Mouse (Mus musculus) adrenal gland, postnatal 10 days (tissue): Measurements from ENCODE around the gene Tbx21. TPM values are rescaled to one million over a fixed set of nuclear protein-coding genes. Genes with fewer than 3 reads are reported as not detected.

Experiments
- DNase-seq: peaks from one replicate; pipeline ENCODE4 v3.0.0; 2021; ENCODE audit warnings: mixed read lengths
- total RNA-seq, 2 experiments: library from RNA; stranded (reverse); gene quantifications; 2 replicates each; pipeline ENCODE4 v1.2.3; 2021

The Tbx21 gene
- total RNA-seq, 2 experiments from 2014 or later = 0.21 to 0.64 TPM

DNA sequence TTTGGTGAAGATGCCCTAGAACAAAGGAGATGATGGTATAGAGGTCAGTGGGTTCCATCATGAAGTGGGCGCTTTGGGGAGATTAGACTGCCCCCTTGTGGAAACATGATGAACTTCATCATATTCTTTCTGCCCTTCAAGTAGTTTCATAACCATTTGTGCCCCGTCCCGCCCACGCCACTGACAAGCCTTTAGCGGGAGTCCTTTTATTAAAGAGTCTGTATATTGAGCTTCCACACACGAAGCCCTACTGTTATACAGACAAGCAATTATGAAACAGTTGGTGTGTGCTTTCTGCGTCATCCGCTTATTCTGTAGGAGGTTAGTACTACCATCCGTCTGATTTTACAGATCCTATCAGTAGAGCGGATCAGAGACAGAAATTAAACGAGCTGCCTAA is 32.2 kb downstream of the Tbx21 start:
- peak; percentile 61 for DNase-seq

- no peak for DNase-seq
Measured at GRCm38 (mm10) chr11:97080291-97080690, 34.8 kb downstream of the Tbx21 start.

GRCm38 (mm10) chr11:97078751-97079150 is 36.4 kb downstream of the Tbx21 start:
- peak; percentile 42 for DNase-seq

DNA sequence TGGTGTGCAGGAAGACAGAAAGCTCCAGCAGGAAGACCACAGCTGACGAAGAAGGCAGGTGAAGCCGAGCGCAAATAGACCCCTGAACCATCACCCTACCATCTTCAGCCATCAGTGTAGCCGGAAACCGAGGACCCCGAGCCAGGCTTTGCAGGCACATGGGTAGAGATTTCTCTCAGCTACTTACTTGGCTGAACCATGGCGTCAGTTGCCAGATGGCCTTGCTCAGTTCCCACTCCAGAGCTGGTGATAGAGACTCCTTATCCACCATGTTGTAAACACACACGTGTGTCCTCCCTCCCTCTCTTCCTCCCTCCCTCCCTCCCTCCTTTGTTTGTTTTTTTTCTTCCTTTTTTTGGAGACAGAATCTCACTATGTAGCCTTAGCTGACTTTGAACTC is 40.9 kb downstream of the Tbx21 start:
- no peak for DNase-seq

DNA sequence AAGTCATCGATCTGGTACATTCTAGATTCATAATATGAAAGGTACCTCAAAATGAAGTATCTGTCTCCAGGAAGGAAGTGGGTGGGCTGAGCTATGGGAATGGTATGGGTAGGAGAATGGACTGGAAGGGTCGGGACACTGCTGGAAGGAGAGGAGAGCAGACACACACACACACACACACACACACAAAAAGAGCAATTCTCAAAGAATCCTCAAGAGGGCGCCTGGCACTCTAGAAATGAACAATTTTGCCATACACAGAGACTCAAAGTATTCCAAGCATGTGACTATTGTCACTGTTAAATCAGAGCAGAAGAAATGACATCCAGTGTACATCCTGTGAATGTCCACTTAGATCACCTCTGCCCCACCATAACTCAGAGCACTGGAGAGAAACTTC is 42.6 kb downstream of the Tbx21 start:
- peak; percentile 55 for DNase-seq

DNA sequence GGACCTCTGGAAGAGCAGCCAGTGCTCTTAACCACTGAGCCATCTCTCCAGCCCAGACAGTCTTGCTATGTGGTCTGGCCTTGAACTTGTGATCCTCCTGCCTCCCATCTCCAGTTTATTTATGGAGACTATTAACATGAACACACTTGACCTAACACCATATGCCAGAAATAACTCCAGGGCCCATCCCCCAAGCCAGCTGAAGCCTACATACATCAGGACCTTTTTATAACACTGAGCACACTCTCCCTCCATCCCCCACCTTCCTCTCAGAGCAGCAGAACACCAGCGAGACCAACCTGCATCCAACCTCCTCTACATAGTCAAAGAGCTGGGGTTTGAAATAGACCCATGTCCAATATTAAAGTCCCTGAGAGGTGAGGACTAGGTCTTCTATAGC is 44.0 kb downstream of the Tbx21 start:
- no peak for DNase-seq

- no peak for DNase-seq
Measured at GRCm38 (mm10) chr11:97069770-97070169, 45.4 kb downstream of the Tbx21 start.

DNA sequence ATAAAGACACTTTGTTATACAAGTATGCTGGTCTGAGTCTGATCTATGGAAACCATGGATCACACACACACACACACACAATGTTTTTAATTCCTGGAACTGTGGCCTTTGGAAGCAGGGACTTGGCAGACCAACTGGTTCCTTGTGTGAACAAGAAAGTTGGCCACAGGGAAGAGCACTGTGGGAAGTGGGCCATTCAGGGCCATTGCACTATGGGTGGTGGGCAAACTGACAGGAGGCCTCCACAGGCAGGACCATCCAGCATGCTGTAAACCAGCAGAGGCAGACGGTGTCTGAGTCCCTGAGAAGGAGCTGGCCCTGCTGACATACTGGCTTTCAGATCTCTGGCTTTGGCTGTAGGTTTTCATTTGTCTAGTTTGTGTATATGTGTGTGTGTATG is 45.8 kb downstream of the Tbx21 start:
- no peak for DNase-seq

GRCm38 (mm10) chr11:97066656-97067360 is 48.3 kb downstream of the Tbx21 start:
- no peak for DNase-seq

- no peak for DNase-seq
Measured at GRCm38 (mm10) chr11:97065538-97066295, 49.4 kb downstream of the Tbx21 start.

GRCm38 (mm10) chr11:97063921-97064295 is 51.2 kb downstream of the Tbx21 start:
- no peak for DNase-seq

DNA sequence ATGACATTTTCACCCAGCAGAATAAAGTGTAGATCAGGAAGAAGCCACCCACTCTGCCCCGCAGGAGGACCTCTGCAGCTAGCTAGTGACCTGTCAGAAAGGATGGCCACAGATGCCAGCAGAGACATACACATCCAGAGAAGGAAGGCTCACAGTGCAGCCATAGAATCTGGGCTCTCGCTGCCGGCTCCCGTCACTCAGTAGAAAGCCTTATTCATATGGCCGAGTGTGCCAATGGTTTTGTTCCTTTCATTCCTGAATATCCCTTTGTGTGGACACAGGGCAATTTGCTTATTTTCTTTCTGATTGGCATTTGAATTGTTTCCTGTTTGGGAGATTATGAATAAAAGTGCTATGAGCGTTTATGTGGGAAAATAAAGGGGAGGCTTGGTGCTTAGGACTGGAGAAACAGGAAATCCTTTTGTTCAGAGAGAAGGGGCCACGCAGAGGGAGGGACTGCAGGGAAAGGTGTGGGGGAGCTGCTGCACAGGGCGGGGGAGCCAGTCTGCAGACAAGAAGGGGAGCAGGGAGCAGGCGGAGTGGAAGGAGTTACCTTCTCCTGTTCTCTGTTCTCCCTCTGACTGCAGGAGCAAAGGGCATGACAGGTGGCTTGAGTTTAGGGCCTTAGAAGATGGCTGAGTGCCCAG is 51.7 kb downstream of the Tbx21 start:
- DNase-seq = no peak

DNA sequence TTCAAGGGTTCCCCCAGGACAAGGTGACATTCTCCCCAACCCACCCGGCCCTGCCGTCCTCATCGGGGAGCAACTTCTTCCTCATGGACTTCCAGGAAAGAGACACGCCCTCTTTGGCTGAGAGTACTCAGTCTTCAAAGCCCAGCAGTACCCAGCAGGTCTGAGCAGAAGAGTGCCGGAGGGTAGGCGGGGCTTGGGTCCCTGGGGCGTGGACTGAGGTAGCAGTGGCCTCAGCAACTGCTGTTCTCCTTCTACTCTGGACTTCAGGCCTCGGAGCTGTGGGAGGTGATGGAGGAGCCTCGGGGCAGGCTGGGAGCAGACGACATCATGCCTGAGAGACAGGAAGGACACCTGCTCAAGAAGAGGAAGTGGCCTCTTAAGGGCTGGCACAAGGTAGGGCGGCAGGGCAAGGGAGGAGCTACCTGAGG is 62.9 kb downstream of the Tbx21 start:
- DNase-seq = peak; percentile 65

- peak; percentile 35 for DNase-seq
Measured at GRCm38 (mm10) chr11:97050944-97051586, 64.1 kb downstream of the Tbx21 start.

- peak; percentile 85 for DNase-seq
Measured at GRCm38 (mm10) chr11:97050216-97050943, 64.8 kb downstream of the Tbx21 start, which contains the start of gene Osbpl7. TSS of gene Osbpl7 (plus strand) at chr11:97050628.

DNA sequence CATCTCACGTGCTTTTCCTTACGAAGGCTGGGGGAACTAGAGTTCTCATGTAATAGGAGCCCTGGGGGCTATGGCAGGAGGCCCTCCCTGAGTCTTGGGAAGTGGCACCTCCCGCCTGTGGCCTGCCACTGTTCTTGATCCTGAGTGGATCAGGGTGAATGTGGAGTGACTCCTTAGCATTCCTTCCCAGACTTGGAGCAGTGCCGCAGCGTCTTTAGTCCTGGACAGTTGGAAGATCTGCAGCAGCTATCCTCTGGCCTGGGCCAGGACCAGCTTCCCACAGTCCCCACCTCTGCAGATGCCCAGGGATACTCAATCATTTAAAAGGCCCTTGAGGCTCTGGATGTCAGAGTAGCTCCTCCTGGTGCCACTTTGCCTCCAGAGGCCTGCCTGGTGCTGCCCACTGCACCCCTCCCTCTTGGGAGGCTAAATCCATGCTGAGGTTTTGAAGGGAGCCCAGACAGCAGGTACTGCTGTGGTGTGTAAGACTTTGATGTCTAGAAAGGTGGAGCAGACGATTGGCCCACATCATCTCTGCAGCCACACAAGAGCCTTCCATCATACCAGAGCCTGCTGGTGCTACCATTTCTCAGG is 65.5 kb downstream of the Tbx21 start:
- no peak for DNase-seq

- peak; percentile 72 for DNase-seq
Measured at GRCm38 (mm10) chr11:97048090-97048650, 67.0 kb downstream of the Tbx21 start.
